Mouse (Mus musculus): Measurements from ENCODE around the gene Sf3b2.
"Not testable (repeated sequence)": the region's sequence is repeated elsewhere in the genome, so short reads cannot be mapped to it uniquely, and the experiment has no call there.

Sf3b2 gene

GRCm38 (mm10) chr19:5273916-5274315, 21.3 kb downstream of the Sf3b2 start:
- intact Hi-C loops (cut with DNase I), result loop anchor here (5.0 kb wide), 1 partner anchor 77 kb away; no protein-coding TSS in a partner anchor

- intact Hi-C loops (cut with DNase I), result loop anchor here (5.0 kb wide), 1 partner anchor 76 kb away; no protein-coding TSS in a partner anchor
Measured at GRCm38 (mm10) chr19:5272801-5273733, 22.2 kb downstream of the Sf3b2 start, which contains the start of gene Pacs1. Pacs1 (minus strand) TSS chr19:5273119.

GRCm38 (mm10) chr19:5272326-5272795, 22.9 kb downstream of the Sf3b2 start:
- intact Hi-C loops (cut with DNase I), result loop anchor here (5.0 kb wide), 1 partner anchor 75 kb away; no protein-coding TSS in a partner anchor

- intact Hi-C loops (cut with DNase I), result loop anchor here (5.0 kb wide), 1 partner anchor 74 kb away; no protein-coding TSS in a partner anchor
Measured at GRCm38 (mm10) chr19:5271430-5271829, 23.8 kb downstream of the Sf3b2 start.

- intact Hi-C loops (cut with DNase I), result no loop called here
Measured at GRCm38 (mm10) chr19:5269392-5269791, 25.9 kb downstream of the Sf3b2 start.

GRCm38 (mm10) chr19:5268875-5269274, 26.4 kb downstream of the Sf3b2 start:
- intact Hi-C loops (cut with DNase I), result no loop called here

- intact Hi-C loops (cut with DNase I), result no loop called here
Measured at GRCm38 (mm10) chr19:5268017-5268416, 27.2 kb downstream of the Sf3b2 start.

GRCm38 (mm10) chr19:5267015-5267414, 28.2 kb downstream of the Sf3b2 start:
- intact Hi-C loops (cut with DNase I), result no loop called here

GRCm38 (mm10) chr19:5257140-5257539, 38.1 kb downstream of the Sf3b2 start:
- intact Hi-C loops (cut with DNase I), result no loop called here

GRCm38 (mm10) chr19:5236981-5237380, 58.3 kb downstream of the Sf3b2 start:
- intact Hi-C loops (cut with DNase I), result not testable (repeated sequence)

- intact Hi-C loops (cut with DNase I), result no loop called here
Measured at GRCm38 (mm10) chr19:5232696-5233095, 62.6 kb downstream of the Sf3b2 start.

GRCm38 (mm10) chr19:5230110-5230509, 65.1 kb downstream of the Sf3b2 start:
- intact Hi-C loops (cut with DNase I), result no loop called here

- intact Hi-C loops (cut with DNase I), result no loop called here
Measured at GRCm38 (mm10) chr19:5224624-5225023, 70.6 kb downstream of the Sf3b2 start.

GRCm38 (mm10) chr19:5224077-5224476, 71.2 kb downstream of the Sf3b2 start:
- intact Hi-C loops (cut with DNase I), result no loop called here
